Mouse (Mus musculus): ENCODE results near the gene Olfr399. TPM values are rescaled to one million over a fixed set of nuclear protein-coding genes. Genes with fewer than 3 reads are reported as not detected.

Gene Olfr399
- total RNA-seq (2021): not detected
- long read RNA-seq, experiment 1: 0 reads
- long read RNA-seq, experiment 2: 0 reads

DNA sequence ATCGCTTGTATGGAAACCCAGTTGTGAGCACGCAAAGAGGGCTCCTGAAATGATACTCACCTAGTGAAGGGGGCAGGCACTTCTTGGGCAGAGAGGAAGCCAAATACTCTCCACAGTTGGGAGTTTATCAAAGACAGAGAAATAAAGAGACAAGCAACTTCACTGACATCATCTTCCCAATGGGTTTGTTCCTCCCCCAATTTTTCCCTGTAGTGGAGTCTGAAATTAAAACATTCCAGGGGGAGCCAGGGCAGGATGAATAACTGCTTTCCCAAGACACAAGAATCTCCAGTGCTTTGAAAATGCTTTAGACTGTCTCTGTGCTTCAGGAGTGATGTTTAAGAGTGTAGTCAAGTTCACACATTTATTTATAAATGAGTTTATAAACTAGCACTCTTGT lies at the start of gene Olfr399, which contains the start of gene Olfr139:
TSS of gene Olfr399 (minus strand) at position 165 of the 400 bp plus-strand sequence.
TSS of gene Olfr139 (minus strand) at position 101 of the 400 bp plus-strand sequence.
- no peak for DNase-seq

DNA sequence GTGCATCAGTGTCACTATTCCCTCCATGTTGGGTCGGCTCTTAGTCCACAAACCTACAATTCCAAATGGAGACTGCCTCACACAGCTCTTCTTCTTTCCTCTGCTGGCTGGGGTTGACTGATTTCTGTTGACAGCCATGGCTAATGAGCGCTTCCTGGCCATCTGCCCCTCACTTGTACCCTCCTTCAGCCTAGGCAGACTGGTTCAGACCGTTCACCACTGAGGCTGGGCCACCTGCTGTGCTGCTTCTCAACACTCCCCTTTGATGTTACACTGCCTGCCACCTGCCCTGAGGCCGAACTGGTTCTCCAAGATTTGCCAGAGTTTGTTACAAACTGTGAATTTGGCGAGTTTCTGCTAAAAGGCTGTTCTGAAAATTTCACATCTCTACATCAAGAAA lies 48.7 kb upstream of the Olfr399 start:
- DNase-seq: no peak

DNA sequence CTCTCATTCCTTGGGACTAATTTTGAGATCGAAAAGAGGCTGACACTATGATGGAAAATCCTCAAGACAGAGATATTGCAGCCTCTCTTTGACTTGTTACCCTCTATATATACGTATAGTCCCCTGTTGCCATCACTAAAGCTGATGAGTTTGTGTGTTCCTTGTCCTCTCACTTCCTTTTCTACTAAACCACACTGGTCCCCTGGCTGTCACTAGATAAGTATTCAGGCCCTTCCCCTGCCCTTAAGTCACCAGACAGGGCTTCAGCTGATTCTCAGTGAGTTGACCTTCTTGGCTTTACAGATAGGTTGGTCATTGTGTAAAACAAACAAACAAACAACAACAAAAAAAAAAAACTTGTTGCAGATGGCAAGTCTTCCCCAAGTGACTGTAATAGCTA lies 45.1 kb upstream of the Olfr399 start:
- no peak for DNase-seq

DNA sequence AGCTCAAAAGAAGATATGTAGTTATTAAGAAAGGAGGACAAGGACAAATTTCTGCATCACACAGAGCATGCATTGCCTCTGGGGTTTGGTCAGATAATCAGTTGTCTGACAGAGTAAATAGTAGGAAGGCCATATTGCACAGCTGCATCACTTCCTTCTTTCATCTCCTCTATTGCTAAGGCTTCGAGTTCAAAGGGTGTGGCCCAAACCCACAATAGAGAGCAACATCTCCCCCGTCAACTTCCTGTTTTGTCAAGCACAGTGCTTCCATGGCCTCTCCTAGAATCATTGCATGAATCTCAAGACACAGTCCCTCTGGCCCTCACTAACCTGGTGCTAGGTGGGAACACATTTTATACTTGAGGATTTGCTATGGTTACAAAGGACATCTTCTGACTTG lies 44.3 kb upstream of the Olfr399 start:
- DNase-seq: no peak

DNA sequence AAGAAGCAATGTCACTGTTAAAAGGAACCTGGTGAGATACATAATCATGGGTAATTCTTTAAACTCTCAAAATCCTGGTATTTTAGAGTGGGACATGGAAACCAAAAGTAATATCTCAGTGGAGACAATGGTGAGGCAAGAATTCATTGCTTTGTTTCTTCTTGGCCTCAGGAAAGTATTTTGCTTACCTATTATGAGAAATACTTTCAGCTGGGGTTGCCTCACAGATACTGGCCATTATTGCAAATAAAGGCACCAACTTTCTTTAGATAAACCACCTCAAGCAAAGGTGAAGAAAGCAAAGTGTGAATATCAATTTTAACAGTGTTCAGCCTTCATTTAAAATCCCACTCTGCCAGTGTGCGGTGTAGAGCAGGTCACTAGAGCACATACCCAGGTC lies 13.2 kb upstream of the Olfr399 start, which contains the start of gene Zfp616:
TSS of gene Zfp616 (plus strand) at position 301 of the 400 bp plus-strand sequence.
- no peak for DNase-seq

DNA sequence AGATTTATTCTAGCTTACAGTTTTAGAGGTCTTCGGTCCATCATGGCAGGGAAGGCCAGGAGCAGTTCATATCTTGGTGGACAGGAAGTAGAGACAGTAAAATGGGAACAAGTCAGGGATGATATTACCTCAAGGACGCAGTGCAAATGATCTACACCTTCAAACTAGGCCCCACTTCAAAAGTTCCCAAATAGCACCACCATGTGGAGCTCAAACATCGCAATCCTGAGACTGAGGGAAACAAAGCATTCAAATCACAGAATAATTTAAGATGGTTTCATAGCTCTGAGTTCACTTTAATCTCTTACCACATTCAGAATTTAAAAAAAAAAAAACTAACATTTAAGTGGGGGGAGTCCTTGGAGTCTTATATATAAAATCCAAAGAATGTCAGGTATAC lies 5.1 kb downstream of the Olfr399 start:
- no peak for DNase-seq

Other genes with a start within 250 kb of the Olfr399 start
- gene Olfr392, start 239.6 kb downstream of the Olfr399 start, total RNA-seq (2021): not detected
- not detected for gene Olfr393, start 205.2 kb downstream of the Olfr399 start, total RNA-seq (2021)
- gene Olfr394, start 165.8 kb downstream of the Olfr399 start, total RNA-seq (2021): not detected
- not detected for gene Olfr395, start 147.3 kb downstream of the Olfr399 start, total RNA-seq (2021)
- not detected for gene Olfr23, start 119.9 kb downstream of the Olfr399 start, total RNA-seq (2021)
- gene Olfr397, start 95.8 kb downstream of the Olfr399 start, total RNA-seq (2021): not detected
- not detected for gene Olfr398, start 66.2 kb downstream of the Olfr399 start, total RNA-seq (2021)
- gene Olfr139, start 64 bp downstream of the Olfr399 start, total RNA-seq (2021): not detected
- gene Zfp616, start 13.3 kb upstream of the Olfr399 start, total RNA-seq (2021): not detected
- gene Olfr401, start 57.1 kb upstream of the Olfr399 start, total RNA-seq (2021): not detected
- not detected for gene Olfr402, start 96.9 kb upstream of the Olfr399 start, total RNA-seq (2021)
- gene Olfr403, start 129.6 kb upstream of the Olfr399 start, total RNA-seq (2021): not detected
- gene Olfr43, start 154.8 kb upstream of the Olfr399 start, total RNA-seq (2021): not detected
- gene Olfr406, start 203.2 kb upstream of the Olfr399 start, total RNA-seq (2021): not detected
- gene Olfr59, start 227.1 kb upstream of the Olfr399 start, total RNA-seq (2021): not detected

All from adrenal gland, postnatal 10 days (tissue).